Mouse (Mus musculus) small intestine, adult 2 months (tissue): ENCODE measurements around the gene Tlk1. TPM values are rescaled to one million over a fixed set of nuclear protein-coding genes. Genes with fewer than 3 reads are reported as not detected.

Experiments
- H3K27ac ChIP-seq: fragments of 200-500 bp; 2 replicates; pipeline ENCODE4 v1.5.1; 2012; ENCODE audit warnings: low read depth, low read length, control low read depth, inconsistent platforms; ENCODE audit not compliant: insufficient read depth
- H3K27me3 ChIP-seq: fragments of 200-500 bp; 2 replicates; pipeline ENCODE4 v1.6.1; 2012; ENCODE audit warnings: mild to moderate bottlenecking, moderate library complexity, low read length, inconsistent platforms; ENCODE audit not compliant: control insufficient read depth, insufficient read depth
- H3K36me3 ChIP-seq: fragments of 200-500 bp; 2 replicates; pipeline ENCODE4 v1.6.1; 2012; ENCODE audit warnings: mild to moderate bottlenecking, low read length, control low read depth, inconsistent platforms; ENCODE audit not compliant: control insufficient read depth, insufficient read depth
- H3K4me1 ChIP-seq: fragments of 200-500 bp; 2 replicates; pipeline ENCODE4 v1.6.1; 2012; ENCODE audit warnings: low read length, inconsistent platforms, mixed read lengths; ENCODE audit not compliant: control insufficient read depth, insufficient read depth, insufficient read length
- H3K4me3 ChIP-seq: fragments of 200-500 bp; 2 replicates; pipeline ENCODE4 v1.5.1; 2012; ENCODE audit warnings: low read depth, mild to moderate bottlenecking, control low read depth, inconsistent platforms, low read length, moderate library complexity
- CTCF ChIP-seq: fragments of 200-500 bp; IDR thresholded peaks from 2 replicates; pipeline ENCODE4 v1.5.1; 2012; ENCODE audit warnings: low read depth, mild to moderate bottlenecking, control low read depth, inconsistent platforms, low read length, moderate library complexity, mixed read lengths; ENCODE audit not compliant: insufficient replicate concordance, insufficient read length; ENCODE audit errors: extremely low read depth
- POLR2A ChIP-seq: fragments of 200-500 bp; IDR thresholded peaks from 2 replicates; pipeline ENCODE4 v1.6.1; 2012; ENCODE audit warnings: low read depth, mild to moderate bottlenecking, control low read depth, inconsistent platforms, low read length, moderate library complexity
- WGBS: fragments of 180-500 bp; shearing (Covaris S2); methylation state at CpG from one replicate; pipeline ENCODE4 v1.1.7; 2018; 5-methylcytosine and 5-hydroxymethylcytosine counted together
- polyA plus RNA-seq: library from polyadenylated mRNA; depleted of rRNA; stranded (reverse); fragments of >200 nt; gene quantifications from 2 replicates; pipeline ENCODE4 v1.2.3, GENCODE M21; 2012

The Tlk1 gene
- polyA plus RNA-seq, 1 experiment, result 6.5 TPM

DNA sequence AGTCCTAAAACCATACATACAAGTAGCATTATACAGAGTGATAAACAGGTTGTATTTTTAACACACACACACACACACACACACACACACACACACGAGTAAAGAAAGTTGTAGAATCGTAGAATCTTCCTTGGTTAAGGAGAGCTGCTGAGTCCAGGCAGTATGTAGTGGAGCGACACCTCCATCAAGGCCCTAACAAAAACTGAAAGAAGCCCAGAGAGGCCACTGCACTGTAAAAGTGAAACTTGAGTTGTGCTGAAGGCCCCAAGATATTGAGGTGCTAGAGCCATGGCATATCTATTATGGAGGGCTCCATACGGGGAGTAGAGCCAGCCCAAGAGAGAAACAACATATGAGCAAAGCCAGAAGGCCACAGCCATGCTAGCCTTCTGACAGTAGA, 32.3 kb downstream of the Tlk1 start:
- no peaks in the 10 kb centered on the region for H3K27me3 ChIP-seq
- TF ChIP-seq POLR2A (no peak), CTCF (no peak)
- WGBS, result 64% methylated on average over 4 of the region's 4 CpGs

DNA sequence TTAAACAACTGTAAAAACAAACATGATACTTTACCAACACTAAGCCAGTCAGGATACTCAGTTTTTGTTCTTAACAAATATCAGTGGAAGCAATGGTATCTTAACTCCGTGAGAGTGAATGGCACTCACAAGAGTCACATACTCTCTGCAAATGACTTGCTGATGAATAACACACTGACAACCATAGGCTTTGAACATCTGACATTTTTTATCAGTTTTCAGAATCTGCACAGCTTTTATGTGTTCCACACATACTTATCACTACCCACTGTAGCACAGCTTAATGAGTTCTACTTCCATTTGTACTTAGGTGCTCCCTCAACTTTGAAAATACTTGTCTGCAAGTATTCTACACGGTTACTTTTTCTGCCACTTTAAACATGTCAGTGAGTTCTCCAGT, 35.3 kb downstream of the Tlk1 start:
- no peak for TF ChIP-seq CTCF
- no peak for TF ChIP-seq POLR2A
- WGBS, result 82% methylated on average over 2 of the region's 2 CpGs
- Histone ChIP-seq H3K4me1 (peaks cover 6% of the 10 kb centered on the region; the same call in 1 of the 2 replicates), H3K27me3 (no peaks in the 10 kb centered on the region), H3K36me3 (peaks cover 6% of the 10 kb centered on the region), H3K27ac (no peak overlapping the region), H3K4me3 (no peak overlapping the region)

More for the DNA sequence above, 32.3 kb downstream of the Tlk1 start:
- no peak overlapping the region for H3K4me3 ChIP-seq
- no peaks in the 10 kb centered on the region for H3K4me1 ChIP-seq
- no peak overlapping the region for H3K27ac ChIP-seq
- H3K36me3 ChIP-seq, result peaks cover 3% of the 10 kb centered on the region

DNA sequence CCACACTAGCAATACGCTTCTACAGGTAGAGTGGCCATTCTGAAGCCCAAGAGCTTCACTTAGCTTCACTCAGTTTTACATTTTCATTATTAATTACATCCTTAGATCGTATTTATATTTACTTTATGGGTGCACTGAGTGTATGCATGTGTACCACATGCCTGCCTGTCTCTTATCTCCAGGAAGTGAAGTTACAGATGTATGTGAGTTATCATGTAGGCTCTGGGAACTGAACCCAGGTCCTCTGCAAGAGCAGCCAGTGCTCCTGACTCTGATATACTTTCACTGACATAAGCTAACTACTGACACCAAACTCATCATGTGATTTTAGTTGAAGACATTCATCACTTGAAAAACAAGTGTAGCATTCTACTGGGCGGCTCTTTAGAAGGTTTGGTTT, 36.2 kb downstream of the Tlk1 start:
- TF ChIP-seq POLR2A (no peak), CTCF (no peak)
- Histone ChIP-seq H3K27me3 (no peaks in the 10 kb centered on the region), H3K4me1 (peaks cover 9% of the 10 kb centered on the region; the same call in 1 of the 2 replicates), H3K4me3 (no peak overlapping the region), H3K27ac (no peak overlapping the region), H3K36me3 (peaks cover 3% of the 10 kb centered on the region)
- WGBS, result 73% methylated on average over 3 of the region's 3 CpGs

DNA sequence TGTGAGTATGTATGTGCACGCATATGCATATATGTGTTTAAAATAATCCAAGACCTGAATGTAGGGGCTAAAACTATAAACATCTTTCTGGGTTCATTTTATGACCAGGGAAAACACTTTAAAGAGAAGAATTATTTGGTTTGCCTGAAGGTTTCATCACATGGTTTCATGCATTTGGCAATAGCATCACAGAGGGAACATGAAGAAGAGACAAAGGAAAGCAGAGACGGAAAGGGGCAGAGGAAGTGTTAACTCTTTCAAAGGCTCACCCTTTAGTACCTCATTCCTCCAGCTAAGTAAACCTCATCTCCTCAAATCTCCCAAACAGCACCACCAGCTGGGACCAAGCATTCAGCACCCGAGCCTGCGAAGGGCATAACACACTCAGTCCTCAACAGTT, 41.1 kb downstream of the Tlk1 start:
- no peak overlapping the region for H3K4me3 ChIP-seq
- 60% methylated on average over 4 of the region's 4 CpGs for WGBS
- TF ChIP-seq CTCF (no peak), POLR2A (no peak)

DNA sequence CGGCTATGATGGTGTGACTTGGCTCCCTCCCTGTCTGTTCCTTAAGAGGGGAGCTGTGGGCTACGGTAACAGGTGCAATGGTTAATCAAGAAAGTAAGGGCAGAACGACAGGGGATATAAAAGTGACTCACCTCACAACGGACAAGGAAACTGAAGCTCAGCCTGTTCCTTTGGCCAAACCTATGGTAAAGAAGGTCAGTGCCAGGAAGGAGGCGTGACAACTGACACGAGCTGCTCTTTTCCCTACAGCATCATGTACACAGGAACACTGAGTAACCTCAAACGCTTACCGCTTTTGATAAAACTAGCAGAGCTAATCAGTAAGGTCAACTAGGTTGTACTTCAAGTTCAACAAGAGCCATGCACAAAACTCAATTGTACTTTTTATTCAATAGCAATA, 42.0 kb downstream of the Tlk1 start:
- H3K27me3 ChIP-seq, result no peaks in the 10 kb centered on the region
- no peak for TF ChIP-seq CTCF
- TF ChIP-seq POLR2A, result no peak
- 18% methylated on average over 8 of the region's 8 CpGs for WGBS
- peaks cover 3% of the 10 kb centered on the region for H3K36me3 ChIP-seq
- H3K4me1 ChIP-seq, result peaks cover 11% of the 10 kb centered on the region; the same call in 1 of the 2 replicates
- peak overlapping the region; percentile 41; the same call in 1 of the 2 replicates for H3K27ac ChIP-seq
- no peak overlapping the region for H3K4me3 ChIP-seq

More for the DNA sequence above, 41.1 kb downstream of the Tlk1 start:
- no peak overlapping the region for H3K27ac ChIP-seq
- peaks cover 3% of the 10 kb centered on the region for H3K36me3 ChIP-seq
- no peaks in the 10 kb centered on the region for H3K27me3 ChIP-seq
- peaks cover 11% of the 10 kb centered on the region; the same call in 1 of the 2 replicates for H3K4me1 ChIP-seq

DNA sequence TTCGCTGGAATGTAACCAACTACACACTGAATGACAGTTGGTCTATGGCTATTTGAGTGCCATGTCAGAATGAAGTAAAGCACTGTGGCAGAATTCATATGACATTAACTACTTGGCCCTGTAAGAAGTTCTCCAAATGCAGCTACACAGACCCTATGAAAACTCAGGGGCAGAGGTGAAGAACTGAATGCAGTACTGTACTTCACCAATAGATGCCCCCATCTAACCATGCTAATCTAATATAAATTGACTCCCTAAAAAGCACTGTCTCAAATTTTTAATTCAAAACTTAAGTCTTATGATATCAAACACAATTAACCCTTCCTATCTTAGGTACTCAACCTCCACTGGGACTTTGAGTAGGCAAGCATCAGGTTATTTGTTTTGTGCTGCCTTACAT, 45.9 kb downstream of the Tlk1 start:
- peaks cover 4% of the 10 kb centered on the region; the same call in 1 of the 2 replicates for H3K4me1 ChIP-seq
- no peak overlapping the region for H3K27ac ChIP-seq
- 96% methylated on average over 1 of the region's 1 CpGs for WGBS
- H3K27me3 ChIP-seq, result no peaks in the 10 kb centered on the region
- 0 out of 2 replicates have a peak, but pooled peaks cover 1% of the 10 kb centered on the region for H3K36me3 ChIP-seq
- no peak overlapping the region for H3K4me3 ChIP-seq
- TF ChIP-seq CTCF (no peak), POLR2A (no peak)

DNA sequence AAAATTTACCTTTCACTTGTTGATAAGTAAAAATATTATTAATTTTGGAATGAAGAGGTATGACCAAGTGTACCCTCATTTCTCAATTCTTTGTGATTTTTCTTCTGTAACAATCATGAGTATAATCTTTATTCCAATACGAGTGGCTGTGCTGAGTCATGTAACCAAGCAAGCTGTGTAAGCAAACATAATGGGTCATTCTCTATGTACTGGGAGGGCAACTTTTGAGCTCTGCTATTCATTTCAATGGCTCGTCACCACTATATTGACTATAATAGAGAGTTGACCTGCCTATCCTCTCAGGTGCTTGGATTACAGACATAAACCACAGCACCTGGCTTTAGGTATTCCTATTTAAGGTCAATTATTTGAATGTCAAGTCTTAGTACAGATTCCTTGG, 48.8 kb downstream of the Tlk1 start:
- no peak overlapping the region for H3K4me3 ChIP-seq
- WGBS, result 61% methylated on average over 2 of the region's 2 CpGs

DNA sequence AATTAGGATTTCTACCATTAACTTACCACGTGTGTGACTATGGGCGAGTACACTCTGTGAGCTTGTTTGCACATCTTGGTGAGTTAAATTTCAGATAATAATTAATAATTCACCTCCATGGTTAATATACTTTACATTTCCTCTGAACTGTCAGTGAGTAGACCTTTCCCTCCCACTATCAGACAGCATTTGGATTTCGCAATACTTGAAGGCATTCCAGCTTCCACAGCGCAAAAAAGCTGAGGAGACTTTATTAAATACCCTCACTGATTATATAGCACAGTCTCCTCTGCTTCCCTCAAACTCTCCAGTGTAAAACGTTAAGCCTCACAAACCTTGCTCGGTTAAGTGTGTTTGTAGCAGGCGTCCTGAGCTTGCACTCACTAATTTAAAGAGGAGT, 60.8 kb downstream of the Tlk1 start:
- Histone ChIP-seq H3K27ac (no peak overlapping the region), H3K4me3 (no peak overlapping the region), H3K27me3 (no peaks in the 10 kb centered on the region), H3K4me1 (peaks cover 2% of the 10 kb centered on the region; the same call in 1 of the 2 replicates), H3K36me3 (peaks cover 9% of the 10 kb centered on the region)
- 24% methylated on average over 7 of the region's 7 CpGs for WGBS
- TF ChIP-seq CTCF (no peak), POLR2A (no peak)

More for the DNA sequence above, 48.8 kb downstream of the Tlk1 start:
- Histone ChIP-seq H3K27me3 (no peaks in the 10 kb centered on the region), H3K36me3 (0 out of 2 replicates have a peak, but pooled peaks cover 1% of the 10 kb centered on the region), H3K27ac (no peak overlapping the region), H3K4me1 (no peaks in the 10 kb centered on the region)
- TF ChIP-seq CTCF, result no peak
- no peak for TF ChIP-seq POLR2A
